Mouse (Mus musculus): ENCODE data around the gene Gm48551.

Gm48551 gene

DNA sequence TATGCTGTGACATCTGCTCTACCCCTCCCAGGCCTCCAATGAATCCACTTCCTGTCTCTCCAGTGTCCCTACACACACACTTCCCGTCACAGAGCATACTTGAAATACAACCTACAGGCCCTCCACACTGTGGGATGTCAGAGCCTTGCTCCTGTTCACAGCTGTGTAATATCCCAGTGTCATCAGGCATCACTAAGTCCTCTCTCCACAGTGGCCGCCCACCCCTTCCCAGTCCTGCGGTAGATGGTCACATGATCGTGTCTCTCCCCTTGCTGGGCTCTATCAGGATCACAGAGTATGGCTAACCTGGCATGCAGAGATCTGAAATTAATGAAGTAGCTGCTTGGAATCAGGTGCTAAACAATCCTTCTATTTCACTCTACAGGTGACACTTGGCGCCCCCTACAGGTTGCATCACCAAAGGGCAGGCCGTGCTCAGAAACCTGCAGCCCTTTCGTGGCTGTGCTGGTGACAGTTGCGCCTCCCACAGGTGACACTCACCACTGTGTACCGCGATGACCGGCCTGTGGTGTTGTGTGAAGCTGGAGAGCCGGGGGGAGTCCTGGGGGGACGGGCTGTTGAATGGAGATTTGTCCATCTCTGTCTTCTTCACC is 21.4 kb downstream of the Gm48551 start:
- no peak for DNase-seq

DNA sequence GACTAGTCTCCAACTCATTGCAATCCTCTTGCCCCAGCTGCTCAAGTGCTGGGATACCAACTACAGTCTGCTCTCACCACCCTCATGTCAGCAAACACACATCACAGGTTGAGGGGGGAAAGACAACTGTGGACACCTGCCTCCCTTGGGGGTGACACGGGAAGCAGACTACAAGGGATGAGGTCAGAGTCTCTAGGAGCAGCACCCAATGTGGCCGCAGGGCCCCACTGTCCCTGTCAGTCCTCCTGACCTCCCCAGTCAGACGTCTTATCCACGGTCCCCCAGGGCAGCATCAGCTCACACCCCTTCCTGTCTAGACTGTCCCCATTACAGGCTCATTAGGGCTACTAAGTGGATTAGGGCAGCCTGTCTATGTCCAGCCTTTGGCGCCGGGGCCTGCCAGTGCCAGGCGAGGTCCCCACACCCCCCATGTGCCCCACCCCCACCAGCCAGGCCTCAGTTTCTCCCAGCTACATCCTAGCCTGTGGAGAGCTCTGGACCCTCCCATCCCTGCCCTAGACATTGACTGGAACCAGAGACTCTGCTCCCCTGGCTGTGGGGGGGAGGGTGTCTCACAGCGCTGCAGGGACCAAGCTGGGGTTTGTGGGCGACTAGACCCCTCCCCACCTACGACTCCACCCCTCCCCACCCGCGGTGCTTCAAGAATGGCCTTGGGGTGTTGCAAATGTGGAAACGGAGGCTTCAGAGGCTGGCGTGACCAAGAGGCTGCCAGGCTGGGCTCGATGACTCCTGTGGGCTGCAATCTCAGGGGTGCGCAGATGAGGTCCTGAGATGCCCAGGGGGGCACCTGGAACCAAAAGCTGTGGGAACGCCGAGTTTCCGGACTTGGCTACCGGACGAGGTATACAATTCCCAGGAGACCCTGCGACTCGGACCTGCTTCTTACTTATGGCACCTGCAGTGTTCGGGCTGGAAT is 22.5 kb downstream of the Gm48551 start:
- no peak for DNase-seq

DNA sequence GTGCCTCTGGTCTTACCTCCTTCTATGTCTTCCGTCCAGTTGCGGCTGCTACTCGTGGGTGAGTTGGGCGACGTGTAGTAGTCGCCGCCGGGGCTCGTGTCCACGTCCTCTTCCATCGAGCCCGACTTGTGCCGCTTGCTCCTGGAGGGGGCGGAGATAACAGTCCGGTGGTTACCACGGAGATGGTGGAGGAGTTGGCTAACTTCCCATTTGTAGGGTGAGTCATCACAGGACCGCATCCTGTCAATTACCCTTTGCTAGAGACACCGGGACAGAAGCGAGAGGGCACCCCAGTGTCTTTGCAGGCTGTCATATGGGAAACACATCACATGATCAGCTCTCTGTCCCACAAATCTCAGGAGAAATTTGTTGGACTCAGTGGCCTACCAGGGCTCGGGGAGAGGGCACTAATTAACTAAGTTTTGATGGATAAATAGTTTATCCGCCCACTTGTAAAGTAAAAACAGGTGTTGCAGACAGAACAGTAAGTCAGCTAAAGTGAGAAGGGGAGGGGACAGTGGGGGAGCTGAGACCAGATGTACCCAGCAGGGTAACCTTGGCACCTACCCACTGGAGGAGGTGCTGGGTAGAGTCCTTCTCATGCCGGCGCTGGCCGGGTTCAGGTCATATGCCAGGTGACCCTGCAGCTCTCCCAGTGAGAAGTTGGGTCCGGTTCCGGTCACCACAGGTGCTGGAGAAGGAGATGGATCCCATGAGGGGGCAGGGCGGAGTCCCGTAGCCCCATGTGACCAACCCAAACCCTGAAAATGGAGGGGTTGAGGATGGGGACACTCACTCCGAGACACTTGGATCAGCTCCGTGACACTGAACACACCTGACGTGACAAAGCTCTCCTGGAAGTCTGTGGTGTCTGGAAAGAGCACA is 23.5 kb downstream of the Gm48551 start:
- peak; percentile 91 for DNase-seq

DNA sequence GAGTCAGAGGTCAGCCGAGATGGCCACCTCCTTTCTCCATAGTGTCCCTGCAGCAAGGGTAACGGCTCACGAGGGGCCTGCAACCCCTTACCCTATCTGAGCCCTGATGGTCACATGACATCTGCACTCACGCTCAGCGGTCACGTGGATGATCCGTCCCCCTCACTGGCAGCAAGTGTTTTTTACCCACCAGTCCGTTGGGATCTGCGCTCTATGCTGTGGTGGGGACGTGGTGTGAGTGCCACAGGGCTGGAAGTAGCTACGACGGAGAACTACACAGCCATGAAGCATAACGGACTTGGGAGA is 24.1 kb downstream of the Gm48551 start:
- no peak for DNase-seq

DNA sequence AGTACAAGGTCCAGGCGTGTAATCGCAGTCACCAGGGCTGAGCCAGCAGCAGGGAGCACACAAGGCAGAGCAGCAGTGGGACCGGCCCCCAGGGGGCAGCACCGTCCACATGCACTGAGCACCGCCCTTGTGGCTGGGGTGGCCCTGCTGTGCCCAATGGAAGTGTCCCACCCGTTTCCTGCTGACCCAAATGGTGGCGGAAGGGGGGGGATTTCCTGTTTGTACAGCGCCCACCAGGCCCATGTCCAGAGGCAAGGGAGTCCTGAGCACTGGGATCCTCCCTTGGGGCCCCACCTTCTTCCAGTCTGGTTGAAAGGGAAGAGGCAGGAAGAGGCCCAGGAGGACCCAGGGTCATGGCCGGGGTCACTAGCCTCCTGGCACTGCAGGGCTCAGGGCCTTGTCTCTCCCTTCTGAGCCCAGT is 24.6 kb downstream of the Gm48551 start:
- DNase-seq: peak; percentile 93

DNA sequence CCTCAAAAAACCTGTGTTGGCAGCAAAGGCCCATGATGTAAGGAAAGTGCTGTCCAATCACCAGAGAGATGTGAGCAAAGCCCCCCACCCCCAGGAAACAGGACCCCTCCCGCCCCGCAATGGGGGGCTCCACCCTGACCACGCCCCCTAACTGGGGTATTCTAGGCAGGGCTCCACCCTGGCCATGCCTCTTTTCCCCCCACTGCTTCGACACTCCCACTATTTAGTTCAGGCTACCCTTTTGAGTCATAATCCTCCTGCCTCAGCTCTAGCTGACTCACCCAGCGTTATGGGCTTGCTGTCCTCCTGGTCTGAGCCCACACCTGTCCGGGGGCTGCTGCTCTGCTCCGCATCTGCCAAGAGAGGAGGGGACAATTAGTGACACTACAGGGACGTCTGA is 25.1 kb downstream of the Gm48551 start:
- DNase-seq: no peak

DNA sequence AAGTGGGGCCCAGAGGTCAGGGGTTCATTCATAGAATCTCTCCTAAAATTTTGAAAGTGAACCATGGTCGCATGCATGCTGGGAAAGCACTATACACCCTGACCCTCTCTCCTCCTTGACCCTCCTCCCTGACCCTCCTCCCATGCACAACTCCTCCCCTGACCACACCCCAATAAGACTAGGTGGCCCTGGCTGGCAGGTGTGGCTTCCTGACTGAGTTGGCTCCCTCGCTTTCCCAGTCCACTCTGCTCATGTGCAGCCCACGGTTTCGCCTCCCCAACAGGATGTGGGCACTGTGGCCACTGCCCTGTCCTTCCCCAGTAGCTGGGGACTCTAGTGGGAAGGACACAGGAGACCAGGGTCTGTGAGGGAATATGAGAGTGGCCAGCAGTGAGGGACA is 26.1 kb downstream of the Gm48551 start:
- DNase-seq: no peak

DNA sequence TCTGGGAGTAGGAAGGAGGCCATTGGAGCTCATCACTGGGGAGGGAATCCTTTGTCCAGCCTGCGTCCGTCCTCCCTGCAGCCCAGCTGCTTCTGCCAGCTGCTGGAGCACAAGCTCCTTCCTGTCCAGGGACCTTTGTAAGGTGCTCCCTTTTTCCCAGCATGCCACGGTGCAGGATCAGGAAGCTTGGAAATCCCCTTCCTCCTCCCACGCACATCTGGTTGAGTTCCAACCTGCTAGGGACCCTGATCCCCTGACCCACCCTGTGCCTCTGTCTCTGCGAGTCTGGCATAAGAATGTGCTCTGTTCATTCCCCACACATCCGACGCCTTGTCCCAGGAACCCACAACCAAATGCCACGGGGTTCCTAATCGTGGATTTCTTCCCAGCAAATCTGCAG is 26.7 kb downstream of the Gm48551 start:
- DNase-seq: peak; percentile 67

DNA sequence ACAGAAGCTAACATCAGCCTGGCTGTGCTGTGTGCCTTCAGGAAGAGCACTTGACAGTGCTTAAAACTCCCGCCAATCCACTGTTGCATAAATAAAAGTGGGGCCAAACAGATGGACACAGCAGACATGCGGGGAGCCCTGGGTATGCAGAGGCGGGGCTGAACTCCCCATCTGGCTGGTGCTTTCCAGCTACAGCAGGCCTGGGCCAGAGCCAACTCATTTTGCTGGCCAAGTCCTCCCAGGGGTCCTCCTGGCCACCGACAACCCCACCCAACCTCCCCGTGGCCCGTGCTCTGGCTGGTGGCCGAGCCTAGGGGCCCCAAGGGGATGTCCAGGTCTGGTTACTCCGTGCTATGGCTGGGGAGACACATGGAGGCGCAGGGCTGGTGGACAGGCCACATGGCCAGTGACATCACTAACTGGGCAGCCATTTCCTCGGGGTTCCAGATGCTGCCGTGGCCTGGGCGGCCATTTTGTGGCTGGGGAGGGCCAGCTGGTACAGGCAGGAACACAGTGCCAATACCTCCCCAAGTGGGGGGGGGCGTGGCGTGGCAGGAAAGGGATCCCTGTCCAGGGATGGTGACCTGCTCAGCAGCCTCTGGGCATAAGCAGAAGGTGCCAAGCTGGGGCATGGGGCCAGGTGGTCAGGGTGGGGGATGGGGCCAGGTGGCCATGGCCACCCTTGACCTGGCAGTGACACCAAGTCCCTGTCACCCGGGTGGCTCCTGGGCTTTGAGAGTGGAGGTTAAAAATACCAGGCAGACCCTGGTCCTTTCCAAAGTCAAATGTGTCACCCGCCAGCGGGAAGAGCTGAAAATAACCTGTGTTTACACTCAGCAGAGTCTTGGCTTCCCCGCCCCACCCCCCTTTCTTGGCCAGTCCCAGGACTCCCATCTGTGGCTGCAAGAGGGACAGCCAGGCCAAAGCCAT is 27.5 kb downstream of the Gm48551 start:
- DNase-seq: peak; percentile 91

DNA sequence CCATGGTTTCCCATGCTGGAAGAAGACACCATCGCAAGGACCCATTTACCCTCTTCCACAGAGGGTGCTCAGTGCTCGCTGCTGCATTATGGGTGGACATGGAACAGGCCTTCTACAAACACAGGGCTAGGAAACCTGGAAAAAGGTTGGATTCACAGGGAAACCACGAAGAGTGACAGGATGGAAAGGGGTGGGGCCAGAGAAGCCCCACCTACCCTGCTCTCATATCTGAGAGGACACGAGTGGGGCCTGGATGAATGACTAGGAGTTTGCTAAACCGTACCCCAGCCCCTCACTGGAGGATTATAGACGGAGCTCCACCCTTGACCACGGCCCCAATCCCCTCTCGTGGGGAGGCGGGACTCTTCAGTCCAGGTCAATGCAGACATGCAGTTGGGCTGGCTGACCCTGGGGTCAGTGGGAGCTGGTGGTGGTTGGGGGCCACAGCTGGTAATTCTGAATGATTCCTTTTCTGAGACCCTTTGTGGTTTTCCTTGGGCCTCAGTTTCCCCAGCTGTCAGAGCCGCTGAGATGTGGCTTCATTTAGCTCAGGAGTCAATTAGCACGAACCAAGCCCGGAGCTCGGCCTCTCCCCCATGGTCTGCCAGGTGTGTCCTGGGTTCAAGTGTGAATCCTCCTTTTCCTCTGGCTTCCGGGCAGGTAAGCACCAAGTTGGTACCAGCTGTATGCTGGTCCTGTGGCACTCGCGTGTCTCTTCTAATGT is 28.5 kb downstream of the Gm48551 start:
- DNase-seq: no peak

DNA sequence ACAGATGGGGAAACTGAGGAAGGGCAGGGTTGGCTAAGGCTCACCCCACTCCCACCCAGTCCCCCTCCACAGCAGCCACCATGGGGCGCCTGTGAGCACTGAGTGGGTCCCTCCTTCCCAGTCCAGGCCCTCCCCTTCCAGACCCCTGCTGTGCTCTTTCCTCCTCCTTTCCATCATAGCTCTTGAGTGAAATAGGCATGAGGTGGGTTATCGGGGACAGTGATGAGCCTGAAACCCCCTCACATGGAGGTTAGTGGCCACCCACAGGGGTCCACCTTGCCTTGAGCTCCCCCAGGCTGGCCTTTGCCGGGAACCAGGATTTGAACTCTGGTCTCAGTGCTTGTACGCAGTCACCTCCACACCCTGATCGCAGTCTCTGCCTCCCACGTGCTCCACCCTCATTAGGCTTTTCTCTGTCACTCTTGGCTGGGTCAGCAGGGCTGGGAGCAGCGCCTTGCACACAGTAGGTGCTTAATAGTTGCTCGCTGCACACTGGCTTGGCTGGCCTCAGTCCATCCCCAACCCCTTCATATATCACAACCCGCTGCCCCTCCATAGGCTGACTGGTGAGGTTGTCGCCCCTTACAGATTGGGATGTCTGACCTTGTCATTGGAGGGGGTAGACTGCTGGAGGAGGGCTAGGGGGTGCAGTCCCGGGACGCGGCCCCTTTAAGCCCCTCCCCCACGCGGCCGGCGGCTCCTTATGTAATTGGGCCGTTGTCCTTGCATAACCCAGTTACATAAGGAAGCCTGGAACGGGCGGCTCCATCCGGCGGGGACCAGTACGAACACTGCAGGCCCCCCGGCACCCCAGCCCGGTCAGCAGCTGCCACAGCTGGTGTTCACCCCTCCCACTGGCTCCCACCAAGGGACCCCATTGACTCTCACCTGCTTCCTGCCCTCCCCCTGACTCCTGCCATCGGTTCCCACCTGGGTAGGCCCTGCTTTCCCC is 29.3 kb downstream of the Gm48551 start:
- DNase-seq: peak; percentile 95

DNA sequence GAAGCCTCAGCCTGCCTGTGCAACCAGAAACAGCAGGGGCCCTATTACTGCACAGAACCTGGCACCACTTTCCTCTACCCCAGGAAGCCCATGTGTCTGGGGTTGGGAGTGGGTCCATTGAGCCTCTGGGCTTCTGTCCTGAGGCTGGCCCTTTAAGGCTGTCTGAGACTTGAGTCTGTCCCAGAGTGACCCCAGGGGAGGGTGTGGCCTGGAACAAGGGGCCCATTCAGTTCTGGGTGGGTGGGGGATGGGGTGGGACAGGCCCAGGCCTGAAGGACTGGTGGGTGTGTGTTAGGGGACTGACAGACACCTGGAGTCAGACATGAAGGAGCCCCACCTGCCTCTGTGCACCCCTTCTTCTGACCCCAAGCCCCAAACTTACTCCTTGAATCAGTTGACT is 30.4 kb downstream of the Gm48551 start:
- DNase-seq: peak; percentile 79

DNA sequence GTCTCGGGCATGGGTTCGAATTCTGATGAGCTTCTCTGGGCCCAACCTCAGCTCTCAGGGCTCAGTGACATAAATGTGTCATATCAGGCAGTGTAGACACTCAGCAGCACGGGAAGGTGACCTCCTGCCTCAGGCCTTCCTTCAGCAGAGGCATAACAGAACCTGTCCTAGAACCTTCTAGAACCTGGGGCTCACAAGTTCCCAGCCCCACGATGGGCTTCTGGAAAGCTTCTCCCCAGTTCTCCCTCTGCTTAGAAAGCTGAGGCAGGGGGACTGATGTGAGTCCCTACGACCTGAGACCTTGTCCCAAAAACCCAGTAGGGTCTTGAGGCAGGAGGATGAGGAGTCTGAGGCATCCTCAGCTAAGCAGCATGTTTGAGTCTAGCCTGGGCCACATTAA is 30.9 kb downstream of the Gm48551 start:
- no peak for DNase-seq

DNA sequence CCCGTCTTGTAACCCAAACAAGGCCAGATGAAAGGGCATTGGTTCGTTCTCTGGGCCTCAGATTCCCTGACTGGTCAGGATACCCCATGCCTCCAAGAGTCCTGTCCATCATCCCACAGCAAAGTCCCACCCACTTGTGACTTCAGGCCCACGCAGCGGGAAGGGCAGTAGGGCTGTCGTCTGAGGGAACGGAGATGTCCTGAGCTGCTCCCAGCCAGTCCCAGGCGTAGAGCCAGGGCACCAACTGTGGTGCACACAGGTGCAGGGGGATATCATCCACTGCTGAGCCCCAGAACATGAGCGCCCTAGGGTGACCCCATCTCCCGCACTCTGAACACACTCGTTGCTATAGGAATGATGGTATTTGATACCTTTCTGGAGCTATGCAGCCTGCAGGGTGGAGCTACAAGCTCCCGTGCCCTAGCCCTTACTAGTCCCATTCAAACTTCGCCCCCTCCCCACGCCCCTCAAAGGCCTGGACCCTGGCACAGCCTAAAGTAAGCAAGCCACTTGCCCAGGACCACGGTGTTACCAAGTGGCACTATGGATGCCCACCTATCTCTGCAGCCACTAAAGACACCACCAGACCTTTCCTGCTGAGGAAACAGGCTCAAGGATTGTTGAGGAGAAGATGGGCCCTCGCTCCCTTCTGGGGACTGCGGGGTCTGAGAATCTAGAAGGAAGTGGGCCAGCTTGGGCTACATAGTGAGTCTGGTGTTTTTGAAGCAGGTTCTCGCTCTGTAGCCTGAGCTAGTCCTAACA is 31.5 kb downstream of the Gm48551 start:
- no peak for DNase-seq

DNA sequence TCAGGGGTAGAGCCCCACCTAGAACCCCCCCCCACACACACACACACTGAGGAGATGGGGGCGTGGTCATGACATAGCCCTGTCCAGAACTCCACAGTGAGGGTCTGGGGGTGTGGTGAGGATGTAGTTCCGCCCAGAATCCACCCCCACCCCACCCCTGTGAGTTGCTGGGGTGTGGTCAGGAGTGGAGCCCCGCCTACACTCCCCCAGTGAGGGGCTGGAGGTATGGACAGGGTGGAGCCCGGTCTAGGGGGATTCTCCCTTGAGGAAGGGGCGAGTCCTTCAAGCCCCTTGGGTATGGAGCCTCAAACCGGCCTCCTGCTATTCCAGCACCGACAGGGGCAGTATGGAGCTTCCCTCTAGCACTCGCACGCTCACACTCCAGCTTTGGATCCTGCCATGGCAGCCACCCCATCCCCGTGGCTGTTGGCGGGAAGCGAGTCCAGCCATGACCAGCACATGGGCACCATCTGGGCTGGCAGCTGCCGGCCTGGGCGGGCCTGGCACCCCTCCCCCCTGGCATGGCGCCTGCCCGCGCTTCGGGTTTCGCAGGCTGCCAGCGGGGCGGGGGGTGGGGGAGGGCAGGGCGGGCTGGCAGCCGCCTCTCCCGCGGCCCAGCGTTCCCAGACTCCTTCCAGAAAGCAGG is 32.4 kb downstream of the Gm48551 start:
- DNase-seq: peak; percentile 91

DNA sequence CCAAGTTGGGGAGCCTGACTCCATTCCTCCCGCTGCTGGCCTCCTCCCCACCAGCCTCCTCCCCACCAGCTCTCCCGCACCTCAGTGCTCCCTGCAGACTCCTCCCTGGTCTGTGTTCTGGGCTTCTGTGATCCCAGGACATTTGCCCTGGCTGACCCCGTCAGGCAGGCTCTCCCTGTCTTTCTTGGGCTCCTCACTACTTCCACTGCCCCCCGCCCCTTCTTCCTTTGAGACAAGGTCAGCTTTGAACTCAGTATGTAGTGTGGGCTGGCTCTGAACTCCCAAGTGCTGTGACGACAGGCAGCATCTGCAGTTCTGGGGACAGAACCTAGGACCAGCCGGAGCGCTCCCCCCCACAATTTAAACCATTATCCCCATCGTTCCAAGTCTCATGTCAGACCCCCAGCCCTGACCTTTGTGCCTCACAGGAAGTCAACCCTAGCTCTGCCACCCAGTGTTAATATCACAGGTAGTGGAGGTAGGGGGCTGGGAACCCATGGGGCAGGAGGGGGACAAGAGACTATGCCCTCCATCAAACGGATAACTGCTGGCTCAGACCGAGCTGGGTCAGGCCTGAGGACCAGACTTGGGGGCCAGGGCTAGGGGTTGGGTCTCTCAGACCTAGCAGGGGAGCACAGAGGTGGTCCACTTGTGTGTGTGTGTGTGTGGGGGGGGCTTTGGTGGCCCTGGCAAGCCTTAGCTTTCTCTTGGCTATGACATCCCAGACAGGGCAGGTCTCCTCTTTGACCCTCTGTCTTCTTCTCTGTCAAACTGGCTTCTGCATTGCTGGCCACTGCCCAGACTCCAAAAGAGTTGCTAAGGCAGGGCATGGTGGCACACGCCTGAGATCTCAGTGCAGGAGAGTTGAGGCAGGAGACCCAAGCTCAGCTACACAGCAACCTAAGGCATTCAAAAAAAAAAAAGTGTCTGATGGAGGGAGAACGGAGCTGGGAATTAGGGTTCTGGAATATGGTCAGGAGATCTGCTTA is 33.3 kb downstream of the Gm48551 start:
- DNase-seq: no peak

DNA sequence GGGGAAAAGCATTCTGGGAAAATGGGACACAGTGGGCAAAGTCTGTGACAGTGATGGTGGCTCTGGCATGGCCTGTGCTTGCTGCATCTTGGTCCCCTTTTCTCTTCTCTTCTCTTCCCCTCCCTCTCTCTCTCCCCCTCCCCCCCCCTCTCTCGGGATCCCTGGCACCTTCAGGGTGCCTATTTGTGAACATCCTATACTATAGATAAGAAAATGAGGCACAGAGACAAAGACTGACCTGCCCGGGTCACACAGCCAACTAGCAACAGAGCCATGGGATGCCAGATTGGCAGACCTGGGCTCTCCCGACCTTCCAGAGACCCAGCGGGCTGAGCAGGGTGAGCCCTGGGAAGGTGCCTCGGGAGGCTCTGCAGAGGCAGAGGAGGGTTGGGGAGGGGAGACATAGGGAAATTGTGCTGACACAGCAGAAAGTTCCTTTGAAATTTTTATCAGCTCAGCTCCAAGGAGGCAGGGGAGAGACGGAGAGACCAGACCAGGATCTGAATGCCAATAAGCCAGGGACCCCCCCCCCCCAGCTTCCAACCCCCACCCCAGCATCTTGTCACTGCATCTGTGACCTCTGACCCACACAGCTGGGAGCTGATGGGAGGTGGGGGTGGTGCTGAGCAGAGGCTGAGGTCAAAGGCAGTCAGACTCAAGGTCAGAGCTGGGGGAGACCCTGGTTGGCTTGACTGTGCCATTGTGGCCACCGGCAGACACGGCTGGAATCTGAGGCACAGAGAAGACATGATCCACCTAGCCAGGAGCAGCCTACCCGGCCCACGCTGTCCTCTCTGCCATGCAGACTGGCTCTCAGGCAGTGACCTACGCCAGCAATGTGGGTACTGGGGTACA is 34.2 kb downstream of the Gm48551 start:
- DNase-seq: no peak
